Mouse (Mus musculus): ENCODE data around the gene Sh3pxd2a.

Sh3pxd2a gene

DNA sequence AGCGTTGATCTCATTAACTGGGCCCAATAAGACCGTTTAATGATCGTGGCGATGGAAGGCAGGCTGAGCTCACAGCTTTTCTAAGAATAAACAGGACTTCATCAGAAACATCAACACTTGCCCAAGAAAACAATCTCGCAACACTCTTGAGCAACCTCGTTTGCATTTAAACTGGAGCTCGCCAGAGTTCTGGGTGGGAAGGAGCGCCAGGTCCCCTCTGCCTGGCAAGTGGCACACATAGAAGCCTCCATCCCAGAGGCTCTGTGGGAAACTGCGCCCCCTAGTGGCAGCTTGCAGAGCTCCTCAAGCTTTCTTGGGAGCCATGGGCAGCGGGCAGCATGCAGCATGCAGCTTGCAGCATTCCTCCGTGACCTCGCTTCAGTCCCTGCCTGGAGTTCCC, 126.5 kb downstream of the Sh3pxd2a start:
- DNase-seq (ENCODE audit: low spot score in 2 of 2), result peak; percentile 80 to 96

DNA sequence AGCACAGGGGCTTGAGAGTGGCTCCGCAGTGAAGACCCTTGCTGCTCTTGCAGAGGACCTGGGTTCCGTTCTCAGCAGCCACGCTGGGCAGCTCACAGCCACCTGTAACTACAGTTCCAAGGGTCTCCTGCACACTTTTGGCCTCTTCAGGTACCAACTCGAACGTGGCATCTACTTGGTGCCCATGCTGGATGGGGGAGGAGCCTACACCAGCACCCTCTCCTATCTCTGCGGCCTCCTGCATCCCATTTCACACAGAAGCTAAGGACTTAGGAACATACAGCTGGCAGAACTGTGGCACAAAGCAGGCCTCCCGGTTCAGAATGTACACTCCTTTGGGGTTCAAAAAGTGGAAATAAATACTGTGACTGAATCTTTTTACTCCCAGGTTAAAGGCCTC, 127.0 kb downstream of the Sh3pxd2a start:
- DNase-seq (ENCODE audit: low spot score in 2 of 2), result no peak

DNA sequence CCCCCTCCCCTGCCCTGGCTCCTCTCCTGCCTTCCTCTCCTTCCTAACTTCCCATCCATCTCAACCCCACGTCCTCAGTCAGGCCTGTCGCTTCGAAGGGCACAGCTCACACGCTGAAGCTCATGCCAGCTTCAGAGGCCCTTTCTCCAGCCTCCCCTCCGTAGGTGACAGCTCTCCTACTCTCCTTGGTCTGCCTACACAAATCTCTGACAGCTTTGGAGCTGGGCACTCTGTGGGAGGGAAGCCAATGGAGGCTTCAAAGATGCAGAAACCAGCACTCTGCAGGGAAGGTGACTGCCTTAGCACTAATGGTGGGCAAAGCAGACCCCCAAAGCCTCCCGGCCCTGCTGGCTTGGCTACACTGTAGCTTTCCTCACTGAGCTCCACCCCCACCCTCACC, 128.9 kb downstream of the Sh3pxd2a start:
- no peak for DNase-seq (ENCODE audit: low spot score in 2 of 2)

DNA sequence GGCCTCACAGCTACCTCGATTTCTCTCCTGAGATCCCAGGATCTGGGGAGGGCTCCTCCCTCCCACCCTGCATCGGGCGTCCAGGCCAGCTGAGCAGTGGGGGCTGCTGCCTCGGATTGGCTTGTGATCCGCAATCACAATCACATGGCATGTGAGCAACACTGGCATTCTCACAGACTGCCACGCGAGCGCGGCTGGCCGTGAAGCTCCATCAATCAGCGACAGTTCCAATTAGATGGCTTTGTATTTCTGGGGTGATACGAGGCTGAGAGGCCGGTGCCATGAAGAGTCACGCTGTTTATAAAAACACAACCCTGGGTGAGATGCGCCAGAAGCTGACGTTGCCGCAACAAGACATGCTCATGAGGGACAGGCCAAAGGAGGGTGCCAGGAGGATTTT, 129.5 kb downstream of the Sh3pxd2a start:
- no peak for DNase-seq (ENCODE audit: low spot score in 2 of 2)

DNA sequence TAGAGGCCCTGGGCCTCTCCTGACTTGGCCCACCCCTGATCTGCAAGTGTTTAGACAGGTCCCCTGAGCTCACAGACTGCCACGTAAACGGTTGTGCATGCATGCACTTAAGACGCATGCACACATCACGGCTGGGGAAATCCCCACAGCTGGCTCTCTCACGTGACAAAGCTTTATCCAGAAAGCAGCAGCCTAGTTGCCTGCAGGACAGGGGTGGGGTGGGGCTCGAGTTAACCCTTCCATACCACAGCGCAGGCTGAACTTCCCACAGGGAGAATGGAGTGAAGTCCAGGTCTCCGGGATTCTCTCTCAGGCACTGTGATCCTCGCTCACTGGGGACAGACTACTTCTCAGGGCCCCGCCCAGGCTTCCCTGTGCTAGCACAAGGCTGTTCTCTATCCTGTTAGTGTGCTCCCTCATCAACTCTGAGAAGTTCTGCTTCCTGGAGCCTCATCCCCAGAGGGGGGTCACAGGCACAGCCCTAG, 133.4 kb downstream of the Sh3pxd2a start:
- DNase-seq (ENCODE audit: low spot score in 2 of 2), result peak in 1 of 2 experiments; percentile 63

DNA sequence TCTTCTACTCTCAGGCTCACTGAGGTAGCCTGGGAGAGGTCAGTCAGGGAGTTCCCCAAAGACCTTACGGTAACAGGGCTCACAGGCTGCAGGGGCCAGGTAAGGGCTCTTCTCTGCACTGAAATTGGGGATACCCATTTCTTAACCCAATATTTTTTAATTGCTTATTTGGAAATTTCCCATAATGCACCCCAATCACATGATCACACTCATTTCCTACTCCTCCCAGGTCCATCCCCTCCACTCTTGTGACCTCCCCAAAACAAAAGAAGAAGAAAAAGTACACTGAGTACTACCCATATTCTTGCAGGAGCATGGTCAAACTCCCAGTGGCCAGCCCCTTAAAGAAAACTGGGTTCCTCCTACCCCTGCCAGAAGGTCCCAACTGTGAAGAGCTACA, 135.1 kb downstream of the Sh3pxd2a start:
- DNase-seq (ENCODE audit: low spot score in 2 of 2), result no peak

DNA sequence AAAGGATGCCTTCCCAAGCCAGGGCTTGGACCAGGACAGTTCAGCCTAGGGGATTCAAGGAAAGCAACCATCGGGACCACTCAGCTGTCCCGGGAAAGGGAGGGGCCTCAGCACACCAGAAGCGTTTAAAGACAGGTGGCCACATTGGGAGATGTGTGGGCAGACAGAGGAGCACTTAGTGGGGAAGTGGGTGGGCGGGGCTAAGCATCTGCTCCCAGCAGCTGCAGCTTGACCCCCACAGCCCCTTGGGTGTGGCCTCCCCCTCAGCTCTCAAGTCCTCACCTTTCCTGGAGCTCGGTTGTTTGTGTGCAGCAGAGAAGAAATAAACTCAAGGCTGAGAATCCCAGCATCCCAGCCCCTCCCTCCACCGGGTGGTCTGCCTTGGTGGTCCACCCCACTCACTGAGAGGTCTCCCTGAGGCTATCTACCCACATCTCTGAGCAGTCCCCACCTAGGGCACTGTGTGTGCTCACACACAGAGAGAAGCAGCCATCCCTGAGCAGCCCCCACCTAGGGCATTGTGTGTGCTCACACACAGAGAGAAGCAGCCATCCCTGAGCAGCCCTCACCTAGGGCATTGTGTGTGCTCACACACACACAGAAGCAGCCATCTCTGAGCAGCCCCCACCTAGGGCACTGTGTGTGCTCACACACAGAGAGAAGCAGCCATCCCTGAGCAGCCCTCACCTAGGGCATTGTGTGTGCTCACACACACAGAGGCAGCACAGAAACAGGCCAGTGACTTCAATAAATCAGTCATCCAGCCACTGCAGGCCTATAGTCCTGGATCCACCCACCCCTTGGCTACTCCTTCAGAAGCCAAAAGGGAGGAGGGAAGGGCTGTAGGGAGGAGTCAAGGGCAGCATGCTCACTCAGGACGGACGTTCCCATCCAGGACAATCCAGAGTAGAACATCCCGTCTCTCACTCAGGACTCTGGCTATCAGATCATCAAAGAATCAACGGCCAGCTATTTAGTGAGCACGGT, 136.0 kb downstream of the Sh3pxd2a start:
- no peak for DNase-seq (ENCODE audit: low spot score in 2 of 2)

DNA sequence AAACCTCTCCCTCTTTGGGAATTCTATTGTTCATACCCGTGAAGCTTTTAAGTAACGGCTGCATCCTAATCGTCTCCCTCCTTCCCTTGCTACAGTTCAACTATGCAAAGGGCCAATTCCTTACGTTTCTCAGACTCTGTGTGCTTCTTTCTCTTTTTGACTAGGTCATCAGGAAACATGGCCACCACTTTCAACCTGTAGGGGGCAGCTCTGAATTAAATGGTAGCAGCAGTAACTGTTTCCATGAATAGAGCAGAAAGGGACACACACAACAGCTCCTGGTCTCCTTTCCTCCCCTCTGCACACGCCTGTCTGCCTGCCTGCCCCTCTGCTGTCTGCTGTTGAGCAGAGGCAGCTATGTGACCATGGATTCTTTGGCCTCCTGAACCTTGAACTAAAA, 138.3 kb downstream of the Sh3pxd2a start:
- no peak for DNase-seq (ENCODE audit: low spot score in 2 of 2)

DNA sequence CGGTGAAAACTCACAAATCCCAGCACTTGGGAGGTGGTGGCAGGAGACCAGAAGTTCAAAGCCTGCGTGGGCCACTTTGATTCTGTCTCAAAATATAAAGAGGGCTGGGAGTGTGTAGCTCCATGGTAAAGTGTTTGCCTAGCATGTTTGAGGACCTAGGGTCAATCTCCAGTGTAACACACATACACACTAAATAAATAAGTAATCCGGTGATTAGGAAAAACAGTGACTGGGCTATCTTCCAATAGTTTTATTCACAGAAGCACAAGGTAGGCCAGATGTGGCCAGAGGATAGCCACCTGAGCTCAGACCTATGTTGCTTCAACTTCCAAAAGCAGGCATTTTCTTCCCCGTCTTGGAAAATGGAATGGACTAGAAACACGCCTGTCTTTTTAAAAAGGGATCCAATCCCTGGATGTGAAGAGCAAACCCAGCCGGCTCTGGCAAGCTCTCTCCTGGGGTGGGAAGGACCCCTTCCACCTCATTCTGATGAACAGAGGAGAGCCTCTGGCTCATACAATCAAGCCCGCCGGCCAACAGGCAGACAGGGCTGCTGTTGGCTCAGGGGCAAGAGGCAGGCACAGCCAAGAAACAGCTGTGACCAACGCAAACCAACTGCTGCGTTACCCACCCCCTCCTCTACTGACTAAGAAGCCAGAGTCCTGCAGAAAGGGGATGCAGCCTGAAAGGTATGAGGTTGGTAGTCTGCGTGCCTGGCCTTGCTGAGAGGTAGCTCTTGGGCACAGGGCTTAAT, 140.9 kb downstream of the Sh3pxd2a start:
- DNase-seq (ENCODE audit: low spot score in 2 of 2), result no peak

DNA sequence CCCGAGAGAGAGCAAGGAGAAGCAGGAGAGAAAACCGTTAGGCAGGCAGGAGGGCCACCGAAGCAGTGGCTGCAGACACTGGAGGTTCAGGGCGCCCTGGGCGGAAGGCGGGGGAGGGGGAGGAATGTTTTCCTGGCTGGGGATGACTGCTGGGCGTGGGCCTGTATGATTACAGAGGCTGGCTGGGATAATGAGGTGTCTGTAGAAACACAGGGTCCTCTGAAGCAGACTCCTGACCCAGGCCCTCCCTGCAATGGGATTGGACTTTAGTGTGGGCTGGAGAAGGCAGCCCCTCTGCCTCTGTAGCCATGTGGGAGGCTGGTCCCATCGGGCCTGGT, 143.9 kb downstream of the Sh3pxd2a start:
- peak; percentile 75 to 80 for DNase-seq (ENCODE audit: low spot score in 2 of 2)

DNA sequence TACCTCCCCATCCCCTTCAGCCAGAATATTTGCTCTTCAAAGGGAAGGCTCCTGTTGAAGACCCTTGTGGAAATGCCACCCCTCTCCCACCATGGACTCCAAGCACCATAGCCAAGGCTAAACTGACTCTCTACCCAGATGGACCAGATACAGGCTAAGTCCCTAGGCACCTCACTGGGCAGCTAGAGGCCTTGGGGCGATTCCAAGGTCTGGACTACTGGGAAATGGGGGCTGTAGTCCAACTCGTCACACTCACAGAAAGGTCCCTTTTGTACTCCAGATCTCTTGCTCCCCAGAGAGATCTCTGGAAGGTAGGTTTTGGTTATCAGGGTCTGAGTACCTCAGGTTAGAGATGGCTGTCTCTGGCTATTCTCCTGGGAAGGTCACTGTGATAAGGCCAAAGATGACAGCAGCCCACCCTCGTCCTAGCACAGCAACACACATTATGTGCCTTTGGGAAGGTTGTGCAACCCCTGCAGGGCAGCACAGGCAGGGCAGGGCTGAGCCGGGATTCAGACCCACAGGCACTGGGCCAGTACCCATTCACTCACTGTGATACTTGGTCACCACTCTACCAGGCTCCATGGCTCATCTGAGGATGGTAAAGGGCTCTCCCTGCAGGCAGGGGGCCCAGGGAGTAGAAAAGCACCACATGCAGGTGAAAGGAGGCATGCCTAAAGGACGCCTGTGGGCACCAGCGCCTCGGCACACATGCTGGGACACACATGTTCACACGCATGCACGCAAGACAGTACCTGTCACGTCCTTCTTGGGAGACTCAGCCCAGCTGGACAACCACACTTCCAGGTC, 144.5 kb downstream of the Sh3pxd2a start:
- no peak for DNase-seq (ENCODE audit: low spot score in 2 of 2)

DNA sequence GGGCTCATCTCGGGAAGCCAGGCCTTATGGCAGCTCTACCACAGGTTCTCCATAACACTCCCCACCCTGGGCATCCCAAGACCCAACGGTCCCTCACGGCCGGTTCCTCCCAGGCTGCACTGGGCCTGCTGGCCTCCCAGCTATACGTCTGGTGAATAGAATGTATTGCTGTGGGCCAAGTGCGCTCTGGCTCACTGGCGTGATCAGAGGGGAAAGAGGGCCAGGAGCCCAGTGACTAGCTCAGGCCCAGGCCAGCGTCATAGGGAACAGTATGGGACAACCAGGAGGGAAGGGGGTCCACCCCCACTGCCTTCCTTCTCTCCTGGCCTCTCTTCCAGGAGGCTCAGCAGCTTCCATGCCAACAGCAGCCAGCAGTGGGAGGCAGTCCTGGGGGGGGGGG, 145.1 kb downstream of the Sh3pxd2a start:
- no peak for DNase-seq (ENCODE audit: low spot score in 2 of 2)

DNA sequence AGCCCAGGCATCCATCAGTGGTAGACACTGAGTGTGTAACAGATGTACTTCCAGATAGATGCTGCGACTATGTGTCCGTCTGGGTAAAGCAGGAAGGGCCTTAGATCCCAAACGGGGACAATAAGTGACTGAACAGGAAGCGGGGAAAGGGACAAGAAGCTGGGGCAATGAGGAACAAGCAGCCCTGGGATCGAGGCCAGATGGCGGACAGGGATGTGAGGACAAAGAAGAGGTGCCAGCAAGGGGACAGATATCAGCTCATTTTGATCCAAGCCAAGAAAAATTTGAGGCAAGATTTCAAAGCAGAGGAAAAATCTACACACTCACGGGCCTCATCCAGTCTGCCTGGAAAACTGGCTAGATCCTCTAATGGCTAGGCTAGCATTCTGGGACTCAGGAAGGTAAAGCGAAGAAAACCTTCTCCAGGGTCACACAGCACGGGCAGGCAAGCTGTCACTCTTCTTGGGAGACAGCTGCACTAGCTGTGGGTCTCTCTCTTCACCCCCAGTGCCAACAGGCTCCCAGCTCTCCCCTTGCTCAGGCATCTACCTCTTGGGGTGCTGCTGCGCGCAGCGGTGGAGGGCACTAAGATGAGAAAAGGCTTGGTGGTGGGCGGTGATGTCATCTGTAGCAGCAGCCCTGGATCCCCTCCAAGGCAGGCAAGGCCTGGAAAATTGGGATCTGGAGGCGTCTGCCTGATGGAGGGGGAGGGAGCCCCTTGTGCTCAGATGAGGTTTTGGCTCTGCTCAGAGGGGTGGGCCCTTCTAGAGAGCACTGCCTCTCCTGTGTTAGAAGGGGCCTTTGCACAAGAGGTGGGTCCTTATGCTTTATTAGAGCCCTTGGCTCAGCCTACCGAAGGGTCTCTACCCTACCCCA, 146.9 kb downstream of the Sh3pxd2a start:
- peak; percentile 68 to 81 for DNase-seq (ENCODE audit: low spot score in 2 of 2)

DNA sequence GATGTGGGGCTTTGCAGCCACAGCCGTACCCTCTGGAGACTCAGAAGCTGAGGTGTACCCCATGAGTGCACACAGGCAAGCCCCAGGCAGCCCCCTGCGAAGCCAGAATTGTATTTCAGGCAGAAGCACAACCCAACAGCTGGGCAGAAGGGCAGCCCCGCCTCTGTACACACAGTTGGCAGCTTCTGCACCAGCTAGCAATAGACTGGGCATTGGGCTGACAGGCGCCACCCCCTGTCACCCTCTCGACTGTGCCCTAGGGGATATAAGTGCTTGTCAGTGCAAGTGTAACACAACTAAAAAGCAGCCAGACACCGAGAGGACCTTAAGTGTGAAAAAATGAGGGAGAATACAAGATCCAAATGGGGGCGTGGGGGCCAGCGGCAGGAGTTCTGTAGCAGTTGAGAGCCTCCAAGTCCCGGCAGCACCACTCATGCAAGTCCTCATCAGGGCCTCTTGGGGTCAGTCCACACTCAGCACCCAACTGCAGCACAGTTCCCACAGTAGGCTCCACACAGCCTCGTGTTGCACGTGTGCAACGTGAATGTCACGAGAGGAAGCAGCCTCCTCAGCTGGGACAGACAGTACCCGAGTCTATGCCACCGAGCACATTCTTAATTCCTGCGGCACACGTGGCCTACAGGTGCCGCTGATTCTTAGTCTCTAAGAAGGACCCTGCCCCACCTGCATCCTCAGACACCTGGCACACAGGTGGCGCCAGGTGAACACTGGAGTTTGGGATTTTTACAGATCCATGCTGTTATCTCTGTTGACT, 147.7 kb downstream of the Sh3pxd2a start:
- DNase-seq (ENCODE audit: low spot score in 2 of 2), result no peak

DNA sequence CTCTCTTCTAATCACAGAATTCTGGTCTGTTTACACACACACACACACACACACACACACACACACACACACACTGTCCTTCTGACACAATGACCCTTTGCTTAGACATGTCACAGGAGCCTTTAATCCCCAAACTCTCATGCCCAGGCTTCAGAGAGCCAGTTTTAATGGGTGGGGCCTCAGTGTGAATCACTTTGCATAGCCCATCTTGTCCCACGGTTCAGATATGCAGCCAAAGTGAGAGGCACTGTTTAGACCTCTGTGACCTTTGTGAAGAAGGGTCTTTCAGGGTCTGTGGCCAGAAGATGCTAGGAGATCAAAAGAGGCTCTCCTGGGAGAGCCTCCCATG, 148.3 kb downstream of the Sh3pxd2a start:
- no peak for DNase-seq (ENCODE audit: low spot score in 2 of 2)

DNA sequence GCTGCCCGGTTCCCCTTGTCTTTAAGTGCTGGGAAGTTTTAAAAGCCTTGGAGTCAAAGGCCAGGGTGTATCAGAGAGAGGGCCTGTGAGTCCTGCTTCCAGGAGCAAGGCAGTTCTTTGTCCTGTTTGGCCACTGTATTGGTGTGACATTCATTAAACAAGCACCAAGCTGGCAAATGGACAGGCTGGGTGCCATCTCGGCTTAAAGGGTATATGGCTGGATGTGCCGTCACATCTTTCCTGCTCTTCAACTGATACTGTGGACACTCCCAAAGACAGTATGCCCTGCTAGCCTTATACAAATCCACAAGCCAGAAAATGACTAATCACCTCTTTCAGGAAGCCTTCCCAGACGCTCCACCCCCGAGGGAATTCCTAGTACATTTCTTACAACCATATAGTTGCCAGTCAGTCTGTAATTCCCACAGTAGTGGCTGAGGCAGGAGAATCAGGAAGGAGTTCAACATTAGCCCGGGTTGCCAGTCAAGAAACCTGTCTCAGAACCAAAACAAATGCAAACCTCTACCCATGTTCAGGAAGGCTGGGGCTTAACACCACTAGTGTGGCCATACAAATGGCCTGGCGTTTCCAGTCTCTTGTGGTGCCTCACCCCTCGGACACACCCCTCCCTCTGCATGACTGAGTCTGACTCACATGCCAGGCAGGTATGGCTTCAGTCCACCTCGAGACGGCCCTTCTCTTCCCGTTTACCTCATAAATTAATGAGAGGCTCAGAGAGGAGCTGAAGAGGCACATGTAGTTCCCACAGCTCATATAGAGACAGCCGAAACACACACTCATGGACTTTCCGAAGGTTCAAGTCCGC, 148.9 kb downstream of the Sh3pxd2a start:
- no peak for DNase-seq (ENCODE audit: low spot score in 2 of 2)

DNA sequence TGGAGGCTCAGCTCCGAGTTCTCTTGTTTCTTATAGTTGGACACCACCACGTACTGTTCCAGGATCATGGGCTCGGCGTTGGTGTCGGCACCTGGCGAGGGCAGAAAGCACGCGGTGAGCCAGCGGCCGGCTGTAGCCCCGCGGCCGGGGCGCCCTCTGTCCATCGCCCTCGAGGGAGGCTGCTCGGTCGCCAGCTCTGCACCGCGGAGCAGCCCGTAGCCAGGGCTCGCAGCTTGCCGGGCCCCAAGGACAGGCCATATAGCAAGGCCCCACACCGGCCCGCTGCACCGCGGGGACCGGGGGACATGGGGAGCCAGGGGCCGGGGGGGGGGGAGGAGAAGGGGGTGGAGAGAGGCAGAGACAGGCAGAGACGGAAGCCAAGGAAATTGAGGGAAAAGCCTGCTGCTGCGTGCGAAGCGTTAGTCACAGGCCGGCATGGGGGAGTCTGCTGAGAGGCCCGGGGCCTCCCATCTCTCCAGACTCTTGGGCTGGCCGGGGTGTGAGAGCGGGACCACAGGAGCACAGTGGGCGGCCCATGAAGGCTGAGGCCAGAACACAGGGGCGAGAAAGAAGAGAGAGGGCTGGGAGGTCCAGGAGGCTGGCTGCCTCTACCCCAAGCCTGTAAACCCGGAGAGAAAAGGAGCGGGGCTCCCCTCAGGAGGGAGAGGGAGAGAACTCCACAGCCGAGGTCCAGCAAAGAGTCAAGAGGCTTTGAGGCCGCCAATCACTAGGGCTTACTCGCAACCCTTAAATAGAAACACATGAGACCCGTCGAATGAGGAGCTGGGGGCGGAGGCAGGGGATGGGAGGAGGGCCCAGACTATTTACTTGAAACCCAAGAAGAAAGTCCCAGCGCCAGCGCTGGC, 149.9 kb downstream of the Sh3pxd2a start:
- peak; percentile 79 to 83 for DNase-seq (ENCODE audit: low spot score in 2 of 2)

DNA sequence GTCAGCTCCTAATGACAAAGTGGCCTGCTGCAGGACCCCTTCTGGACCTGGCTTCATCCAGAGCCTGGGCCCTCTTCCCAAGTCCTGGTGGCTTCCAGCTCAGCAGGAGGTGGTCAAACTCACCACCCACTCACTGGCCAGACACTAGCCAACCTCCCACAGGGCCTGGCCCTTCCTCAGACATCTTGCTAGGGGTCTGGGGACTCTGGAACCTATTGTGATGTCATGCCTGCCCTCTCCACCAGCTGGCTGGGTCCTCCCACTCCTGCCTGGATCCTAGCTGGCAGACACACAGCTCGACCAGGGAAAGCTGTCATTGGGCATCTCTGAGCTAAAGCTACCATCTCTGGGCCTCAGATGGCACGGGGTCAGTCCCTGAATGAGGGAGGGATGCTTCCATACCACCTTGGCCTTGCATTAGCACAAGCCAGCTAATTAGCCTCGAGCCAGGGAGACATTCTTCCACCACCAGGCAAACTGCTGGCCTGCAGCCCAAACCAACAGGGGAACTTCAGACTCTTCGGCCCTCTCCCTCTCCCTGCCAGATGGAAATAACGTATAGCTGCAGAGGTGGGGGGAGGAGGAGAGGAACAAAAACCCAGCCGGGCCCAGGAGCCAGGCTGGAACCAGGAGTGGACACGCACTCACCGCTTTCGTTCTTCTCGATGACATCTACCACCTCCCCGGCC, 150.7 kb downstream of the Sh3pxd2a start:
- no peak for DNase-seq (ENCODE audit: low spot score in 2 of 2)
